Mouse (Mus musculus): ENCODE measurements around the gene Nkx6-2.

Nkx6-2 gene

GRCm38 (mm10) chr7:139582595-139582994 is at the start of gene Nkx6-2:
TSS of gene Nkx6-2 (minus strand) at chr7:139582797.
- no peak for DNase-seq (ENCODE audit: low spot score in 2 of 2)

GRCm38 (mm10) chr7:139625156-139625555 is 42.6 kb upstream of the Nkx6-2 start:
- DNase-seq (ENCODE audit: low spot score in 2 of 2): no peak

GRCm38 (mm10) chr7:139622568-139622967 is 40.0 kb upstream of the Nkx6-2 start:
- no peak for DNase-seq (ENCODE audit: low spot score in 2 of 2)

- DNase-seq (ENCODE audit: low spot score in 2 of 2): peak; percentile 52 to 72
These were observed 33.5 kb upstream of the Nkx6-2 start for GRCm38 (mm10) chr7:139615767-139616766.

- no peak for DNase-seq (ENCODE audit: low spot score in 2 of 2)
These were observed 27.7 kb upstream of the Nkx6-2 start for GRCm38 (mm10) chr7:139610328-139610727.

- no peak for DNase-seq (ENCODE audit: low spot score in 2 of 2)
These were observed 13.3 kb upstream of the Nkx6-2 start for GRCm38 (mm10) chr7:139595862-139596261.

- DNase-seq (ENCODE audit: low spot score in 2 of 2): no peak
These were observed 12.7 kb upstream of the Nkx6-2 start for GRCm38 (mm10) chr7:139595311-139595710.

GRCm38 (mm10) chr7:139591311-139591710 is 8.7 kb upstream of the Nkx6-2 start:
- no peak for DNase-seq (ENCODE audit: low spot score in 2 of 2)

GRCm38 (mm10) chr7:139590302-139590701 is 7.7 kb upstream of the Nkx6-2 start:
- no peak for DNase-seq (ENCODE audit: low spot score in 2 of 2)

GRCm38 (mm10) chr7:139587919-139588318 is 5.3 kb upstream of the Nkx6-2 start:
- no peak for DNase-seq (ENCODE audit: low spot score in 2 of 2)

- DNase-seq (ENCODE audit: low spot score in 2 of 2): no peak
These were observed 2.7 kb upstream of the Nkx6-2 start for GRCm38 (mm10) chr7:139585183-139585821.

GRCm38 (mm10) chr7:139584221-139585175 is 1.9 kb upstream of the Nkx6-2 start:
- no peak for DNase-seq (ENCODE audit: low spot score in 2 of 2)

GRCm38 (mm10) chr7:139583094-139583737 is 619 bp upstream of the Nkx6-2 start:
- no peak for DNase-seq (ENCODE audit: low spot score in 2 of 2)

GRCm38 (mm10) chr7:139581801-139582571 is 611 bp downstream of the Nkx6-2 start:
- no peak for DNase-seq (ENCODE audit: low spot score in 2 of 2)

- no peak for DNase-seq (ENCODE audit: low spot score in 2 of 2)
These were observed 1.5 kb downstream of the Nkx6-2 start for GRCm38 (mm10) chr7:139580851-139581775.

- DNase-seq (ENCODE audit: low spot score in 2 of 2): no peak
These were observed 3.2 kb downstream of the Nkx6-2 start for GRCm38 (mm10) chr7:139579261-139579905.

- no peak for DNase-seq (ENCODE audit: low spot score in 2 of 2)
These were observed 6.4 kb downstream of the Nkx6-2 start for GRCm38 (mm10) chr7:139576064-139576686.

GRCm38 (mm10) chr7:139572665-139573064 is 9.9 kb downstream of the Nkx6-2 start:
- no peak for DNase-seq (ENCODE audit: low spot score in 2 of 2)

Measured in frontal cortex, postnatal 25 days (tissue).